Mouse (Mus musculus): ENCODE results near the gene Rps3.

Gene Rps3

GRCm38 (mm10) chr7:99441534-99442072 lies 41.9 kb downstream of the Rps3 start:
- no peak for DNase-seq (ENCODE audit: low read depth)

- no peak for DNase-seq (ENCODE audit: low read depth)
Measured at GRCm38 (mm10) chr7:99438881-99439280, 44.7 kb downstream of the Rps3 start.

GRCm38 (mm10) chr7:99436530-99436929 lies 47.0 kb downstream of the Rps3 start:
- DNase-seq (ENCODE audit: low read depth), result no peak

GRCm38 (mm10) chr7:99434672-99435250 lies 48.8 kb downstream of the Rps3 start:
- peak; percentile 67 for DNase-seq (ENCODE audit: low read depth)

GRCm38 (mm10) chr7:99432863-99433262 lies 50.7 kb downstream of the Rps3 start:
- peak; percentile 62 for DNase-seq (ENCODE audit: low read depth)

- DNase-seq (ENCODE audit: low read depth), result peak; percentile 79
Measured at GRCm38 (mm10) chr7:99432248-99432647, 51.3 kb downstream of the Rps3 start.

GRCm38 (mm10) chr7:99430246-99430645 lies 53.3 kb downstream of the Rps3 start:
- DNase-seq (ENCODE audit: low read depth), result no peak

- no peak for DNase-seq (ENCODE audit: low read depth)
Measured at GRCm38 (mm10) chr7:99429786-99430185, 53.8 kb downstream of the Rps3 start.

GRCm38 (mm10) chr7:99428836-99429235 lies 54.7 kb downstream of the Rps3 start:
- peak; percentile 79 for DNase-seq (ENCODE audit: low read depth)

GRCm38 (mm10) chr7:99427987-99428386 lies 55.6 kb downstream of the Rps3 start:
- no peak for DNase-seq (ENCODE audit: low read depth)

All from induced T-regulatory cell, adult 2 months (primary cell).